Mouse (Mus musculus): Measurements from ENCODE around the gene Krtap12-1.

DNA sequence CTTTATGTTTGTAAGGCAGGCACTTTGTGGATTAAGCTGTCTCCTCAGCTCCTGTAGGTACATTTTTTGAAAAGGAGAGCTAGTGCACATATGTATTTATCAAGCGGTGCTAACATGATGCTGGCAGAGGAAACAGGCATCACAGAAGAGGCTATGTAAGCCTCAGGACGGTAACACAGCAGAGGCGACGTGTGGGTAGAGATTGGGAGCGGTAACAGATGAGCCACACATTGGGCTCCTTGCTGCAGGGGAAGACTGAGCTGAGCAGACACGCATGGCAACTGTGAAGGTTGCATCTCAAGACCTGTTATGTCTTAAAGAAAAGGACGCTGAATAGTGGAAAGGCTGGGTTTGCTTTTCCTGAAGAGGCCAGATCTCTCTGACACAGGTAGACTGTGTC is 37.4 kb upstream of the Krtap12-1 start:
- TF ChIP-seq CTCF (IDR thresholded peaks at IDR 0.05; ENCODE audit: extremely low read depth, insufficient read depth, low read length) (no peak), POLR2A (IDR thresholded peaks at IDR 0.05; ENCODE audit: extremely low read depth, insufficient read depth, low read length) (no peak)
